Mouse (Mus musculus): ENCODE results near the gene Rdh11. TPM values are rescaled to one million over a fixed set of nuclear protein-coding genes. Genes with fewer than 3 reads are reported as not detected.

Gene Rdh11
- polyA plus RNA-seq, 1 experiment from 2014 or later = 16.1 TPM

- Histone ChIP-seq H3K36me3 (ENCODE audit: inconsistent target) (no peaks in the 10 kb centered on the region), H3K4me3 (ENCODE audit: inconsistent target) (no peak overlapping the region), H3K27ac (no peak overlapping the region), H3K79me2 (ENCODE audit: inconsistent target) (no peaks in the 10 kb centered on the region)
- 5% methylated on average over 22 of the region's 22 CpGs for WGBS (ENCODE audit: missing documents)
Measured at GRCm38 (mm10) chr12:79131178-79131675, 60.9 kb downstream of the Rdh11 start.

GRCm38 (mm10) chr12:79130299-79131177 lies 61.6 kb downstream of the Rdh11 start, which contains the start of gene Arg2:
Arg2 (plus strand) TSS chr12:79130777.
- Histone ChIP-seq H3K27ac (no peak within 1 kb of the TSS), H3K36me3 (ENCODE audit: inconsistent target) (no peaks in the 10 kb centered on the region), H3K4me3 (ENCODE audit: inconsistent target) (no peak within 1 kb of the TSS), H3K79me2 (ENCODE audit: inconsistent target) (no peaks in the 10 kb centered on the region)
- 5% methylated on average over 47 of the region's 47 CpGs for WGBS (ENCODE audit: missing documents)

Other genes starting within 250 kb of the Rdh11 start
- 32.1 to 68.0 TPM (median 36.0 TPM) in 3 replicates for gene Tmem229b, start 184.7 kb downstream of the Rdh11 start, polyA plus RNA-seq (2018)
- 0.03 to 0.05 TPM in 2 of 3 replicates, not detected in the other for gene Plekhh1, start 163.1 kb downstream of the Rdh11 start, polyA plus RNA-seq (2018)
- gene Pigh, start 102.6 kb downstream of the Rdh11 start, polyA plus RNA-seq (2018) = 9.8 to 11.4 TPM (median 10.7 TPM) in 3 replicates
- 0.67 to 0.85 TPM in 2 of 3 replicates, not detected in the other for gene Arg2, start 61.5 kb downstream of the Rdh11 start, polyA plus RNA-seq (2018)
- gene Vti1b, start 19.6 kb downstream of the Rdh11 start, polyA plus RNA-seq (2018) = 93.6 to 122 TPM (median 107 TPM) in 3 replicates
- gene Rdh12, start 16.6 kb upstream of the Rdh11 start, polyA plus RNA-seq (2018) = 0.07 to 0.20 TPM in 2 of 3 replicates, not detected in the other
- gene Zfyve26, start 104.0 kb upstream of the Rdh11 start, polyA plus RNA-seq (2018) = 21.8 to 46.4 TPM (median 21.9 TPM) in 3 replicates
- 0.41 to 1.3 TPM (median 1.3 TPM) in 3 replicates for gene Rad51b, start 105.0 kb upstream of the Rdh11 start, polyA plus RNA-seq (2018)

All from macrophage (primary cell).